Mouse (Mus musculus) spleen, adult 2 months (tissue): ENCODE measurements around the gene Traf2.

Experiments
- CTCF ChIP-seq: fragments of 200-500 bp; IDR thresholded peaks from 2 replicates; pipeline ENCODE4 v1.5.1; 2011; ENCODE audit warnings: mild to moderate bottlenecking, inconsistent platforms; ENCODE audit not compliant: insufficient read depth, insufficient read length, insufficient replicate concordance; ENCODE audit errors: extremely low read depth
- POLR2A ChIP-seq: fragments of 200-500 bp; IDR thresholded peaks from 2 replicates; pipeline ENCODE4 v1.6.1; 2011; ENCODE audit warnings: low read depth, low read length, inconsistent platforms

DNA sequence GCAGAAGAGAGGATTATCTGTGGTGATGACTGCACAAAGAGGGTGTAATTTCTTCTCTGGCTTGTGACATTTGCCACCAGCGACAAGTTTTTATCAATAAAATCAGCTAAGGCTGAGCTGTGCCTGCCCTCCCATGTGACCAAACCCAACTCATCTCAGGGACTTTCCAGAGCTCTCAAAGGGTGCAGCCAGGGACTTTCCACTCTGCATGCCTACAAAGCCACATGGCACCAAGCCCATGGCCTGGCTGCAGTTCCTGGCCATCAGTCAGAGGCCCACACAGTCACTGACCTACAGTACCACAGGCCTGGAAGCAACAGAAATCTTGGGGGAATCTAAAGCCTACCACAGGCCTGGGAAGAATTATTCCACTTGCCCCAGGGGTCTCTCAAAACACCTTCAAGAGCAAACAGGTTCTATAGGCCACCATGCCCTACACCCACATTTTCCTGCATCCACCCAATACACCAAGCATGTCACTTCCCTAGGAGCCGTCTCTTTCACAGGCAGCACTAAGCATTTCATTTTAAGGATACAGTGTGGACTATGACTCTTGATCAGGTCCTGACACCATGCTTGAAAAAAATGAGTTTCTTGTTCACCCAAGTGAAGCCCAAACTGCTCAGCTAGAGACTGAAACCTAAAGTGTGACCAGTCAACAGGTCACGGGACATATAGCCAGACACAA, 12.4 kb downstream of the Traf2 start:
- no peak for TF ChIP-seq CTCF
- TF ChIP-seq POLR2A: no peak
